Mouse (Mus musculus): ENCODE measurements around the gene 3110021N24Rik.

The 3110021N24Rik gene

GRCm38 (mm10) chr4:108798083-108798830, 78.8 kb downstream of the 3110021N24Rik start:
- peak; percentile 80 for DNase-seq

- DNase-seq = no peak
Observed at GRCm38 (mm10) chr4:108803535-108803934, 84.1 kb downstream of the 3110021N24Rik start.

GRCm38 (mm10) chr4:108811142-108811541, 91.7 kb downstream of the 3110021N24Rik start:
- DNase-seq = no peak

- no peak for DNase-seq
Observed at GRCm38 (mm10) chr4:108811550-108811949, 92.1 kb downstream of the 3110021N24Rik start.

GRCm38 (mm10) chr4:108825677-108826076, 106.2 kb downstream of the 3110021N24Rik start:
- no peak for DNase-seq

- no peak for DNase-seq
Observed at GRCm38 (mm10) chr4:108826096-108826495, 106.6 kb downstream of the 3110021N24Rik start.

- DNase-seq = no peak
Observed at GRCm38 (mm10) chr4:108826643-108827042, 107.2 kb downstream of the 3110021N24Rik start.

GRCm38 (mm10) chr4:108830698-108831097, 111.2 kb downstream of the 3110021N24Rik start:
- DNase-seq = no peak

Measured in kidney, postnatal 14 days (tissue).